ENCODE assay signal across 19 mouse cellular contexts in the genomic region with DNA sequence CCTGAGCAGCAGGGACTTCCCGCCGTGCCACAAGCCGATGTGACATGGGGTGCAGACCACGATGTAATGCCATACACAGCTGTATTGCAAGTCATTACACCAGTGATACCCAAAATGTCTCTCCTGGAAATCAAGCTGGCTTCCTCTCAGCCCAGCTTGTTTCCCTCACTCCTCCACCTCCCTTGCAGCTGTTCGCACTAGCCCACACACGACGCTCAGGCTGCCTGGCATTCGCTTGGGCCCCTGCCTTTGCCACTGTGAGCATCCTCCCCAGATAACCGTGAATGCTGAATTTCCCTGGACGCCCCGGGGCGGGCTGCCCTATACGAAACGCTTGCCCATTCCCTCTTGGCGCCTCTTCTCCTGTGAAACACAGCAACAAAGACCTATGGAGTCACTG.
DNase-seq lines count a peak whose midpoint lies in the region; ATAC-seq and TF ChIP-seq lines count a peak whose summit lies in the region.
"Had no signal": no experiment of that assay in that cellular context is flagged by ENCODE, and none has a peak within 500 bp of the region (broad histone marks: within the 10 kb centered on the region; RNA-seq: fewer than 3 reads in every experiment).

No protein-coding gene starts in this region.

- H3K9ac ChIP-seq in embryonic facial prominence, embryonic 11.5 days (replicated peaks; ENCODE audit: low read length) = no peak overlapping the region; the same call in 1 of the 2 replicates
- no peak overlapping the region for H3K9ac ChIP-seq in limb, embryonic 12.5 days (replicated peaks)
- H3K9ac ChIP-seq: forebrain, postnatal 0 days; hindbrain, embryonic 14.5 days; intestine, embryonic 15.5 days; lung, embryonic 15.5 days; midbrain, embryonic 15.5 days had no signal

- no peak for ATAC-seq in embryonic facial prominence, embryonic 11.5 days (replicated peaks; ENCODE audit: insufficient number of reproducible peaks, low FRiP score, low TSS enrichment, low read depth)
- no peak for ATAC-seq in limb, embryonic 12.5 days (ENCODE audit: insufficient number of reproducible peaks, insufficient read depth, low FRiP score, low TSS enrichment, low read depth)
- no peak for ATAC-seq in megakaryocyte-erythroid progenitor cell, adult 5-6 weeks (replicated peaks; ENCODE audit: low FRiP score, low TSS enrichment, poor library complexity, severe bottlenecking)
- ATAC-seq: forebrain, postnatal 0 days; intestine, embryonic 15.5 days; midbrain, embryonic 15.5 days had no signal

- no peaks in the 10 kb centered on the region for H3K27me3 ChIP-seq in embryonic facial prominence, embryonic 11.5 days (ENCODE audit: control insufficient read depth, insufficient read depth, low read length)
- no peaks in the 10 kb centered on the region for H3K27me3 ChIP-seq in limb, embryonic 12.5 days
- H3K27me3 ChIP-seq: intestine, embryonic 15.5 days; lung, embryonic 15.5 days; midbrain, embryonic 15.5 days had no signal

- DNase-seq in layer of hippocampus, adult 11-12 months (ENCODE audit: low spot score) = peak; percentile 23
- DNase-seq in layer of hippocampus, adult 9-10 months (ENCODE audit: low spot score) = no peak
- peak; percentile 7 for DNase-seq in lung, postnatal 10 days
- no peak for DNase-seq in lung, adult 2 months
- no peak for DNase-seq in embryonic facial prominence, embryonic 11.5 days (ENCODE audit: low spot score)
- DNase-seq: cerebellum, postnatal 14 days; embryo, embryonic 11 days; forebrain, postnatal 0 days; gastrocnemius, postnatal 14 days; kidney, postnatal 14 days; thymus, postnatal 25 days had no signal

- H3K9me3 ChIP-seq in embryonic facial prominence, embryonic 11.5 days (replicated peaks; ENCODE audit: control insufficient read depth, low read length) = no peaks in the 10 kb centered on the region
- no peaks in the 10 kb centered on the region for H3K9me3 ChIP-seq in limb, embryonic 12.5 days
- H3K9me3 ChIP-seq: intestine, embryonic 15.5 days; lung, embryonic 15.5 days; midbrain, embryonic 15.5 days had no signal

- 0 out of 2 replicates have a peak overlapping the region, but pooled peaks have one; percentile 28 for H3K27ac ChIP-seq in embryonic facial prominence, embryonic 11.5 days (replicated peaks; ENCODE audit: low read depth, low read length)
- H3K27ac ChIP-seq in limb, embryonic 12.5 days = peak overlapping the region; percentile 7; the same call in 1 of the 2 replicates
- H3K27ac ChIP-seq: hindbrain, embryonic 14.5 days; intestine, embryonic 15.5 days; lung, embryonic 15.5 days; midbrain, embryonic 15.5 days had no signal

- TF ChIP-seq POLR2A in lung, adult 2 months (IDR thresholded peaks at IDR 0.05; ENCODE audit: borderline replicate concordance, extremely low read depth, low read depth, low read length) = no peak

- no peaks in the 10 kb centered on the region for H3K36me3 ChIP-seq in embryonic facial prominence, embryonic 11.5 days (replicated peaks; ENCODE audit: control insufficient read depth, insufficient read depth, low read depth, low read length)
- H3K36me3 ChIP-seq in limb, embryonic 12.5 days = peaks cover 16% of the 10 kb centered on the region
- H3K36me3 ChIP-seq: G1E; intestine, embryonic 15.5 days; lung, embryonic 15.5 days; midbrain, embryonic 15.5 days had no signal

- WGBS in lung, adult 2 months = 71% methylated on average over 15 of the region's 15 CpGs
- WGBS in embryonic facial prominence, embryonic 11.5 days = 83% methylated on average over 15 of the region's 15 CpGs
- WGBS in limb, embryonic 12.5 days = 82% methylated on average over 15 of the region's 15 CpGs

- no peak overlapping the region for H3K4me2 ChIP-seq in embryonic facial prominence, embryonic 11.5 days (ENCODE audit: low read depth, low read length)
- no peak overlapping the region for H3K4me2 ChIP-seq in limb, embryonic 12.5 days
- H3K4me2 ChIP-seq: hindbrain, embryonic 14.5 days; intestine, embryonic 15.5 days; lung, embryonic 15.5 days; midbrain, embryonic 15.5 days had no signal

- H3K4me1 ChIP-seq in lung, adult 2 months (ENCODE audit: control insufficient read depth, insufficient read depth, low read length) = no peaks in the 10 kb centered on the region
- no peaks in the 10 kb centered on the region; the same call in 1 of the 2 replicates for H3K4me1 ChIP-seq in embryonic facial prominence, embryonic 11.5 days (ENCODE audit: control insufficient read depth, insufficient read depth, low read length)
- H3K4me1 ChIP-seq in limb, embryonic 12.5 days (replicated peaks) = peaks cover 54% of the 10 kb centered on the region
- H3K4me1 ChIP-seq: midbrain, embryonic 15.5 days had no signal

- TF ChIP-seq CTCF in lung, adult 2 months (IDR thresholded peaks at IDR 0.05; ENCODE audit: insufficient read depth, low read length) = no peak

- no peak overlapping the region for H3K4me3 ChIP-seq in lung, adult 2 months (replicated peaks; ENCODE audit: extremely low read depth, low read depth, low read length)
- no peak overlapping the region for H3K4me3 ChIP-seq in embryonic facial prominence, embryonic 11.5 days (ENCODE audit: low read depth, low read length)
- H3K4me3 ChIP-seq in limb, embryonic 12.5 days (replicated peaks) = no peak overlapping the region
- H3K4me3 ChIP-seq: erythroblast, embryonic 14.5 days; intestine, embryonic 15.5 days; lung, embryonic 15.5 days; midbrain, embryonic 15.5 days had no signal

Comparison
In these comparisons a context has a peak if more than half of its experiments do, and no peak if none do; other contexts are left out.
1. DNase-seq: peak in layer of hippocampus, adult 11-12 months (single experiment) and lung, postnatal 10 days (single experiment); none in layer of hippocampus, adult 9-10 months (single experiment), lung, adult 2 months (single experiment) and embryonic facial prominence, embryonic 11.5 days (single experiment).